Mouse (Mus musculus): ENCODE results near the gene Kntc1.

DNA sequence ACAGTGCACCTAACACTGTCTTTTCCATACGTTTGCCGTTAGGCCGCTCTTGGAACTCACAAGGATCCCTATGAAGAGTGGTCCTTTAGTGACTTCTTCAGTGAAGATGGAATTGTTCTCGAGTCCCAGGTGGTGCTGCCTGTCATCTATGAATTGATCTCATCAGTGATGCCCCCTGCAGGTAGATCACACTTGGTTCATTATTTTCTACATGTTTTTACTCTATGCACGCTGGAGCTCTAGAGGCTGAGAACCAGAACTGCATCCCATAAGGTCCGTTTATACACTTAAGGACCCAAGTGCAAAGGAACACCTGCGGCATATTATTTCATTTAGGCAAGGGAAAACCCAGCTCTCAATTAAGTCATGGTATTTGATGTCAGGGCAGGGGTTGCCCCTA is 39.5 kb downstream of the Kntc1 start:
- TF ChIP-seq NANOG (IDR thresholded peaks at IDR 0.05; ENCODE audit: borderline replicate concordance, low read length): no peak
- TF ChIP-seq CTCF (conservative IDR thresholded peaks at IDR 0.05; ENCODE audit: low read length): peak; percentile 38
- no peak for TF ChIP-seq POU5F1 (IDR thresholded peaks at IDR 0.05; ENCODE audit: borderline replicate concordance, low read length)
